Mouse (Mus musculus) macrophage (primary cell): ENCODE data around the gene Ccdc12. TPM values are rescaled to one million over a fixed set of nuclear protein-coding genes. Genes with fewer than 3 reads are reported as not detected.

ENCODE experiments used
- H3K27ac ChIP-seq: fragments of 350-480 bp; formaldehyde crosslinking; 2 replicates; pipeline ENCODE4 v1.9.0; 2021
- H3K36me3 ChIP-seq: fragments of 350-480 bp; formaldehyde crosslinking; 2 replicates; pipeline ENCODE4 v1.9.0; 2021; ENCODE audit errors: inconsistent target
- H3K4me3 ChIP-seq: fragments of 350-480 bp; formaldehyde crosslinking; 2 replicates; pipeline ENCODE4 v1.9.0; 2021; ENCODE audit errors: inconsistent target
- H3K79me2 ChIP-seq: fragments of 350-480 bp; formaldehyde crosslinking; 2 replicates; pipeline ENCODE4 v1.9.0; 2021; ENCODE audit errors: inconsistent target
- WGBS: methylation state at CpG from one replicate; pipeline ENCODE4 v1.1.7; 2026; ENCODE audit warnings: inconsistent platforms; ENCODE audit not compliant: missing documents; 5-methylcytosine and 5-hydroxymethylcytosine counted together
- polyA plus RNA-seq: library from polyadenylated mRNA; stranded (reverse); fragments of 250-400 nt; gene quantifications from 3 replicates; pipeline ENCODE4 v1.2.4, GENCODE M21; 2018; ENCODE audit warnings: inconsistent platforms

Gene Ccdc12
- polyA plus RNA-seq, 1 experiment from 2014 or later, result 80.9 TPM

DNA sequence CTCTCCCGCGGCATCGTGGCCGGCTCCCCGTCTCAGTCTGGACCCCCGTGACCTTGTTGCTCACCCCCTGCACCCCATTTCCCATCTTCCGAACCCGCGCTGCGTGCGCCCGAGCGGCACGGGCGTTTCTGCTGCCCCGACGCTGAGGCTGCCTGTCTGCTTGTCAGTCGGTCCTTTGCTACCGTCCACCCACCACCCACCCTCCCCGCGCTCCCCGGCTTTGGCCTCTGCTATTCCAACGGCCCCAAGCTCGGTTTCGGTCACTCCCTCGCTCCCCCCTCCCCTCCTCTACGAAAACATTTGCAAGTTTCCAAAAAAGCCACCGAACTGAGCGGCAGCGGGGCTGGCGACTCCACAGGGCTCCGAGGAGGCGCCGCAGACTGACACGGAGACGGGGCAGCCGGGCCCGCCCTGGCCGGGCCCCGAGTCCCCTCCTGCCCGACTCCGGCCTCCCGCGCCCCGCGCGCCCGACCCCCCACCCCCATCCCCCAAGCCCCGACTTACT lies 86.7 kb downstream of the Ccdc12 start:
- no peak overlapping the region for H3K27ac ChIP-seq
- H3K4me3 ChIP-seq, result no peak overlapping the region
- H3K36me3 ChIP-seq, result no peaks in the 10 kb centered on the region
- WGBS, result 1% methylated on average over 43 of the region's 49 CpGs
- H3K79me2 ChIP-seq, result no peaks in the 10 kb centered on the region

GRCm38 (mm10) chr9:110743456-110744323 lies 87.4 kb downstream of the Ccdc12 start:
- H3K79me2 ChIP-seq, result no peaks in the 10 kb centered on the region
- no peak overlapping the region for H3K4me3 ChIP-seq
- 17% methylated on average over 53 of the region's 63 CpGs for WGBS
- no peak overlapping the region for H3K27ac ChIP-seq
- no peaks in the 10 kb centered on the region for H3K36me3 ChIP-seq

DNA sequence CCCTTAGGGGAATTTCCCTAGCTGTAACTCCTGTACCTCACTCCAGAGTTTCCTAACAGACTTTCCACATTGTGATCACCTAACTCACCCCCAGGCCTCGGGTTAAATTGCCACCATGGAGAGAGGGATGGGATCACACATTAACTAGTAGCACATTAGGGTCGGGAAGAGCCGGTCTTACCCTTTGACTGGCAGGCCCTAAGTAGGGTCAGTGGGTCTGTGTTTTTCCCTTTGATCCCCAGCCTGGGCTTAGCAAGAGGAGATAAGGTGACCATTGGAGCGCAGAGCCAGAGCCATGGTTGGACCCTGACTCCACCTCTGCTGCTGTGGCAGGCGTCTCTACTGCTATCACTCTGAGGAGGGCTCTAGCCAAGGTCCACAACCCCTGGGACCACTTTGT lies 89.4 kb downstream of the Ccdc12 start:
- no peak overlapping the region for H3K27ac ChIP-seq
- no peaks in the 10 kb centered on the region for H3K79me2 ChIP-seq
- no peaks in the 10 kb centered on the region for H3K36me3 ChIP-seq
- WGBS, result 90% methylated on average over 5 of the region's 5 CpGs
- H3K4me3 ChIP-seq, result no peak overlapping the region

GRCm38 (mm10) chr9:110746238-110746637 lies 89.9 kb downstream of the Ccdc12 start:
- 88% methylated on average over 5 of the region's 5 CpGs for WGBS
- Histone ChIP-seq H3K36me3 (no peaks in the 10 kb centered on the region), H3K79me2 (no peaks in the 10 kb centered on the region), H3K4me3 (no peak overlapping the region), H3K27ac (no peak overlapping the region)

DNA sequence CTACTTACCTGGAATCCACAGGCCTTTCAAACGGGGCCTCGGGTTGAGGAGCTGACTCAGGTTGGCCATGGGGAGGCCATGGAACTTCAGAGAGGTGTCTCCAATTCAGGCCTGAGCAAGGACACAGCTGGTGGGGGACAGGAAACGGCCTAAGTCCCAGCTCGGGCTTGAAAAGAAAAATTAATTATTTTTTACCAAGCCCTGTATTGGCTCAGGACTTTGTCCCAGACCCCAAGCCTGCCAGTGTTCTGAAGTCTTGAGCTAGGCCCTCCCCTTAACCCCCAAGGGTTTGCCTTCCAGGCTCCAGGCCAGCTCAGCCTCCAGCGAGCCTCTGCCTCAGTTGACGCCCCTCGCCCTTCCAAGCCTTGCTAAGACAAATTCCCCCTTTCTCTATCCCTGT lies 90.7 kb downstream of the Ccdc12 start, which contains the start of gene Pth1r:
TSS of gene Pth1r (minus strand) at position 185 of the 400 bp plus-strand sequence.
- 84% methylated on average over 7 of the region's 7 CpGs for WGBS
- H3K36me3 ChIP-seq, result no peaks in the 10 kb centered on the region
- no peaks in the 10 kb centered on the region for H3K79me2 ChIP-seq
- H3K27ac ChIP-seq, result no peak within 1 kb of the TSS
- no peak within 1 kb of the TSS for H3K4me3 ChIP-seq

DNA sequence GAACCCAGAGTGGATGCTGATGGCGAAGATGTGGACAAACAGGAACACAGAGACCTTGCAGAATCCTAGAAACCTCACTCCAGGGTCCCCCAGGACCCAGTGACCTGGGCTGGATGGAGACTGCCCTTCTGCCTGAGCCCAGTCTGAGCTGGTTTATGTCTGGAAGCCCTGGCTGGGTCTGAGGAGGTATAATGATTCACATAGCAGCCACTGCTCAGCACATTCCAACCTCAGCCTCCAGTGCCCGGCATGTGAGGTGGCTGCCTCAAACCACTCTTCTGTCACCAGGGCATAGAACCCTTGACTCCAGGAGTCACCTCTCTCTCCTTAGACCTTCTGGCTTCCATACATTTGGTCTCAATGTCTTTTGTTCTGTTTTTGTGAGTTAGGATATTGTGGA lies 92.1 kb downstream of the Ccdc12 start:
- Histone ChIP-seq H3K4me3 (no peak overlapping the region), H3K36me3 (no peaks in the 10 kb centered on the region), H3K79me2 (no peaks in the 10 kb centered on the region), H3K27ac (no peak overlapping the region)
- WGBS, result 100% methylated on average over 2 of the region's 2 CpGs

DNA sequence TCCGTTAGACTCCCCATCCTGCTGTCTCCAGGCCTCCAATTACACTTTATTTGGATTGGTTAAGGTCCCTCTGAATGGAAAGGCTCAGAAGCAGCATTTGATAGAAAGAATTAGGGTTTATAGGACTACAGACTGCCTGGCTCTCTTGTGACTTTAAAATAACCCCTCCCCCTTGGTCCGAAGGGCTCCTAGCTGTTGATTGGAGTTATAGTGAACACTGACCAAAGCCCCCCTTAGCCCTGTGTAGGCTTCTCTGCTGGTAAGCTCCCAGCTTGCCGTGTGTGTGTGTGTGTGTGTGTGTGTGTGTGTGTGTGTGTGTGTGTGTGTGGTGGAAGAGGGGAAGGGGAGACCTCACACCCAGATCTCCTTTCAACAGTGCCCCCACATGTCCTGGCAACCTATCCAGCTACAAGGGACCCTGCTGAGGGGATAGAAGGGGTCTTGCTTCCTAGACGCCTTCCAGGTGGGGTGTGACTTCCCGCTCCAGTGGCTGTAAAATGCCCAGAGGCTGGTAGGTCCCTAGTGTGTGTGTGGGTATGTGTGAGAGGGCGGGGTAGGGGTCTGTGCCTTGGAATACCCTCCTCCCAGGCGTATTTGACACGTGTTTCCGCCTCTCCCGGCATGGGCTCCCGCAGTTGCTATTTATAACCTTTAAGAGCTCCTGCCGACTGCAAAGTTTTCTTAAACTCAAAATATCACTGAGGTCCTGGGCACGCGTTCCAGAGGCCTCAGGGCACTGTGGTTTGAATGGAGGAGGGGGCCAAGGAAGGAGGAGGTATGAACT lies 94.3 kb downstream of the Ccdc12 start:
- Histone ChIP-seq H3K4me3 (no peak overlapping the region), H3K79me2 (no peaks in the 10 kb centered on the region), H3K36me3 (no peaks in the 10 kb centered on the region), H3K27ac (no peak overlapping the region)
- 61% methylated on average over 12 of the region's 14 CpGs for WGBS

DNA sequence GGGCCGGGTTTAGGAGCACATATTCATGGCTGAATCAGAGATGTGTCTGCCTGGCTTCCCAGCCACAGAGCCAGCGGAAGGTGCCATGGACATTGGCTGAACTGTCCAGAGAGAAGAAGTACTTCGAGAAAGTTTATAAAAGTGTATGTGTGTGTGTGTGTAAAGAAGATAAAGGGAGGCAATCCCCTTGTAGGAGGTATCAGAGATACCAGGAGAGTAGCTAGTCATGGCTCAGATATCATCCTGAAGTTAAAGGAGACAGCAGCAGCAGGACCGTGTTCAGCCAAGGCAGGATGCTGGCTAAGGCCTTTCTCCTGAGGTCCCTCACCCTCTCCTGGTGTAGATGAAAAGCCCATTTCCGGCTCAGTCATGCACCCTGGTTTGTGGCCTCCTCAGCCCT lies 95.1 kb downstream of the Ccdc12 start:
- no peaks in the 10 kb centered on the region for H3K79me2 ChIP-seq
- H3K36me3 ChIP-seq, result no peaks in the 10 kb centered on the region
- no peak overlapping the region for H3K27ac ChIP-seq
- 88% methylated on average over 5 of the region's 5 CpGs for WGBS
- H3K4me3 ChIP-seq, result no peak overlapping the region

DNA sequence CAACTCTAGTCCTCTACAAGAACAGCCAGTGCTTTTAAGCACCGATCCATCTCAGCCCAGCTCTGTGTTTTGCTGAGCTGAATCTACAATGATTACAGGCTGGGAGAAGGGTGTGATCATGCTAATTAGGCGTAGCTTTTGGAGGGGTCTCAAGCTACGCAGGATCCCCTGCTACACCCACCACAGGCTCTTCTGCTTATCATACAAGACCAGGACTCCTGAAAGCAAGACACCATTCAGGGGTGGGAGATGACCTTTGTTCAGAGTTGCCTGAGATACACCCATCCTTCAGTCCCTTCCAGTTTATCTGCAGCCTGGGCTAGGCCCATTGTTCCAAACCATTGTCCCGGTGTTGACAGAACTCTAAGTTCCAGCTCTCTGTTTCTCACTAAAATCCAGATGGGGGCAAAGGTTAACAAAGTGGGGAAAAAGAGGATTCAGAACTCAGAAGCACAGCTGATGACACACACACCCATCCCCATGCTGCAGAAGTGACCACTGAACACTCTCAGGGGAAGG lies 96.7 kb downstream of the Ccdc12 start:
- Histone ChIP-seq H3K79me2 (no peaks in the 10 kb centered on the region), H3K4me3 (no peak overlapping the region), H3K36me3 (no peaks in the 10 kb centered on the region), H3K27ac (no peak overlapping the region)
- 90% methylated on average over 4 of the region's 4 CpGs for WGBS

DNA sequence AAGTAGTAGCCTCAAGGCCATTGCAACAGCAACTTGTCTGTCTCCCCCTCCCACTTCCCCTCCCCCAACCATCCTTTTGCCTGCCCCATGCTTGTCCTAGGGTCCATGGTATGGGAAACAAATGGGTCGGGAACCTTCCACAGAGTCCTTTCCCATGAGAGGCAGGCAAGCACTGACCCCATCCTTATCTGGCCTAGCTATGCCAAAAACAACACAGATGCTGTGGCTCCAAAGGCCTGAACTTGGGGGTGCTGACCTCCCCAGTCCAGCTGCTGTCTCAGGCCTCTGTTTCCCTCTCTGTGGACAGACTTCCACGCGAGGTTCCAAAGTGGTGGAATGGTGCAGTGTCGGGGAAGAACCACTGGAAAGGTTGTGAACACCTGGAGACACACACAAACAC lies 97.5 kb downstream of the Ccdc12 start:
- no peaks in the 10 kb centered on the region for H3K79me2 ChIP-seq
- 92% methylated on average over 4 of the region's 4 CpGs for WGBS
- H3K4me3 ChIP-seq, result no peak overlapping the region
- H3K27ac ChIP-seq, result no peak overlapping the region
- no peaks in the 10 kb centered on the region for H3K36me3 ChIP-seq

- H3K79me2 ChIP-seq, result no peaks in the 10 kb centered on the region
- no peak overlapping the region for H3K27ac ChIP-seq
- H3K4me3 ChIP-seq, result no peak overlapping the region
- H3K36me3 ChIP-seq, result no peaks in the 10 kb centered on the region
- WGBS, result 94% methylated on average over 5 of the region's 5 CpGs
These were observed 101.5 kb downstream of the Ccdc12 start for GRCm38 (mm10) chr9:110757816-110758215.

DNA sequence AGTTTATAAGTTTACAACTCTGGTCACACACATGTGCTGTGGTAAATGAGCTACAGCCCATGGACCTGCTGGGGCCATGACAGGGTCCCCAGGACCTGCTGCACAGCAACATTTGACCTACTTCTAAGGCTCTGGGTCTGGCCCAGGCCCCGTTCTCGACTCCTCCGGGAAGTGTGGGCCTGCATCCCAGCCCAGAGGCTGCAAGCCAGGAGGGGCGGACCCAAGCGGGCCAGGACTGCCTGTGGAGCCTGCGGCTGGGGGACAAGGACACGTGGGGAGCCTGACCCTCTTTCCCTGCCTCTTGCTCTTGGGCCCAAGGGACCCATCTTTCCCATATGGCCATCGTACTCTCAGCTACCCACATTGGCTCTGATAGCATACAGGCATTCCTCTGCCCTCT lies 102.3 kb downstream of the Ccdc12 start:
- Histone ChIP-seq H3K36me3 (no peaks in the 10 kb centered on the region), H3K27ac (no peak overlapping the region), H3K79me2 (no peaks in the 10 kb centered on the region), H3K4me3 (no peak overlapping the region)
- WGBS, result 89% methylated on average over 8 of the region's 8 CpGs

DNA sequence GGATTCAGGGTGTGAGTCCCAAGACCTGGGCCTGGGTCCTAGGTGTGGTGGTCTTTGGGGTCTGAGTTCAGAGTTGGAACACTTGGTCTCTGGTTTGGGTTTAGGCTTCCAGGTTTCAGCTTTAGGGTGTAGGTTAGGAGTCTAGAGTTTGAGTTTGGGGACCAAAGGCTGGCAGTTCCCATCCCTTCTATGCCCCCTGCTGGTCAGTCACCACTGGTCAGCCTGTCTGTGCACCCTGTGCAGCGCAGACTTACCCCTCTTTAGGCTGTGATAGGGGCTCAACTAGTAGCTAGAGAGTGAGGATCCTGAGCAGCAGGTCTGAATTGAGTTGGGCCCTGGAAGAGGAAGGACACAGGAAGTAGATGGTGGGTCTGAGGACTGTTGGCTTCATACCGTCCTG lies 103.0 kb downstream of the Ccdc12 start:
- WGBS, result 49% methylated on average over 2 of the region's 2 CpGs
- no peaks in the 10 kb centered on the region for H3K36me3 ChIP-seq
- H3K27ac ChIP-seq, result no peak overlapping the region
- no peaks in the 10 kb centered on the region for H3K79me2 ChIP-seq
- H3K4me3 ChIP-seq, result no peak overlapping the region

- Histone ChIP-seq H3K4me3 (no peak overlapping the region), H3K79me2 (no peaks in the 10 kb centered on the region), H3K36me3 (no peaks in the 10 kb centered on the region), H3K27ac (no peak overlapping the region)
- WGBS, result 92% methylated on average over 8 of the region's 8 CpGs
These were observed 104.6 kb downstream of the Ccdc12 start for GRCm38 (mm10) chr9:110760886-110761285.
